8 mouse cellular contexts compared by ENCODE assay signal in genomic region chr4:32303674-32304073, GRCm38 (mm10).
DNase-seq lines count a peak whose midpoint lies in the region; ATAC-seq lines count a peak whose summit lies in the region.

No protein-coding gene starts in this region.

- H3K4me3 ChIP-seq in hindbrain, embryonic 16.5 days (ENCODE audit: low read length) = no peak overlapping the region

- peak; percentile 98 for DNase-seq in adipocyte (ENCODE audit: low spot score)
- DNase-seq in embryo, embryonic 10 days (ENCODE audit: low spot score) = peak; percentile 92
- DNase-seq in gastrocnemius, postnatal 10 days = peak; percentile 93
- DNase-seq in left cerebral cortex, adult 11 months (ENCODE audit: low spot score) = peak; percentile 85
- peak; percentile 92 for DNase-seq in lung, postnatal 14 days
- peak; percentile 39 for DNase-seq in retina, postnatal 7 days (ENCODE audit: low read depth, low spot score)
- no peak for DNase-seq in thymus, postnatal 14 days

- no peaks in the 10 kb centered on the region for H3K9me3 ChIP-seq in hindbrain, embryonic 16.5 days (ENCODE audit: control insufficient read depth, low read length)

- H3K27me3 ChIP-seq in hindbrain, embryonic 16.5 days (replicated peaks; ENCODE audit: control insufficient read depth, insufficient read depth, low read length) = no peaks in the 10 kb centered on the region

- H3K36me3 ChIP-seq in hindbrain, embryonic 16.5 days (ENCODE audit: control insufficient read depth, insufficient read depth, low read length) = no peaks in the 10 kb centered on the region

- H3K9ac ChIP-seq in hindbrain, embryonic 16.5 days (ENCODE audit: low read depth, low read length) = 0 out of 2 replicates have a peak overlapping the region, but pooled peaks have one; percentile 14

- H3K4me1 ChIP-seq in hindbrain, embryonic 16.5 days (ENCODE audit: control insufficient read depth, insufficient read depth, low read depth, low read length) = peaks cover 46% of the 10 kb centered on the region

- ATAC-seq in hindbrain, embryonic 16.5 days = peak; percentile 84

- peak overlapping the region; percentile 80 for H3K27ac ChIP-seq in hindbrain, embryonic 16.5 days (ENCODE audit: low read depth, low read length)

- H3K4me2 ChIP-seq in hindbrain, embryonic 16.5 days (ENCODE audit: low read length) = peak overlapping the region; percentile 38

- WGBS in hindbrain, embryonic 16.5 days = 2% methylated on average over 8 of the region's 8 CpGs
